Mouse (Mus musculus): ENCODE results near the gene Scin.

GRCm38 (mm10) chr12:40097023-40097422 is 37.0 kb downstream of the Scin start:
- TF ChIP-seq GATA1 (IDR thresholded peaks at IDR 0.05; ENCODE audit: borderline replicate concordance, low read length) (no peak), FLI1 (IDR thresholded peaks at IDR 0.05; ENCODE audit: low read length) (no peak)
